Mouse (Mus musculus): ENCODE results near the gene Mapk8ip2. TPM values are rescaled to one million over a fixed set of nuclear protein-coding genes. Genes with fewer than 3 reads are reported as not detected.
"Not testable (repeated sequence)": the region's sequence is repeated elsewhere in the genome, so short reads cannot be mapped to it uniquely, and the experiment has no call there.

Gene Mapk8ip2
- polyA plus RNA-seq, 1 experiment: 99.5 TPM

DNA sequence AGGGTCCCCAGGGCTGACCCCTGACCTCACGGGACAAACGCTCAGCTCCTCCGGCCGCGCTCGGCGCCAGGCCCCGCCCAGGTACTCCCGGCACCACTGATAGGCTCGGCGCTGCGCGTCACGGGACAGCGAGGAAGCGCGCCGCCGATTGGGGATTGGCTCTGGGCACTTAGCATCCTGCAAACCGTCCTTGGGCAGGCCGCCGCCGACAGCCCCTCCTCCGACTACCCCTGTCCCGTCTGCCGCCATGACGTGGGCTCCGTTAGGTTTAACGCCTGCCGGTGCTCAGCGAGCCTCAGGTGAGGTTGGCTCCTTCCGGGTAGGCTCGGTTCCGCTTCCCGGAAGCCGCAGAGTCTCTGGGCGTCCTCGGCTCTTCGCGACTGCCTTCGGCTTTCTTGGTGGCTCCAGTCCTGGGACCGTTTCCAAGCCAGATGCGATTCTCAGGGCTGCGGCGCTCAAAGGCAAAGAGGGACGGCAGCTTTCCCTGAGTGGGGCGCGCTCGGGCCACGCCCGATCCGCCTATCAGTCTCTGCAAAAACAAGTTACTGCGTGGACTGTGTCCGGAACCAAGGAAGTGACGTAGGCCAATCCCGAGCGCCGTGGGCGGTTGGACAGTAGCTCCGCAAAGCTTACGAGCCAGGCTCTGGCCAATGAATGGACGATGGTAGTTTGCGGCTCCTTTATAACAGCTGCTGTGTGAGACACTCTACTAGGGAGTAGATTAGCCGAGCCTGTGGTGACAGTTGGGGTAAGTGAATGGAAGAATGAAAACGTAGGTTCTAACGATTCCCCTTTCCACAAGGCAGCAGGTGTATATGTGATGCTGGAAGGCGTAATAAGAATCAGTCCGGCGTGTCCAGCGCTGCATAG, 24.1 kb upstream of the Mapk8ip2 start, which contains the start of the genes C730034F03Rik, Gm44502 and Chkb:
TSS of gene C730034F03Rik (plus strand) at position 238 of the 870 bp plus-strand sequence.
TSS of gene Gm44502 (minus strand) at position 345 of the 870 bp plus-strand sequence.
TSS of gene Chkb (minus strand) at position 557 of the 870 bp plus-strand sequence.
- TF ChIP-seq CTCF (IDR thresholded peaks at IDR 0.05; ENCODE audit: borderline replicate concordance, extremely low read depth, insufficient read depth, insufficient read length) (no peak), POLR2A (IDR thresholded peaks at IDR 0.05; ENCODE audit: borderline replicate concordance, extremely low read depth, insufficient read depth, insufficient read length, poor library complexity, severe bottlenecking) (peak; percentile 41; the same call in 1 of the 2 replicates)
- peak; percentile 98 for DNase-seq (ENCODE audit: low read depth)

DNA sequence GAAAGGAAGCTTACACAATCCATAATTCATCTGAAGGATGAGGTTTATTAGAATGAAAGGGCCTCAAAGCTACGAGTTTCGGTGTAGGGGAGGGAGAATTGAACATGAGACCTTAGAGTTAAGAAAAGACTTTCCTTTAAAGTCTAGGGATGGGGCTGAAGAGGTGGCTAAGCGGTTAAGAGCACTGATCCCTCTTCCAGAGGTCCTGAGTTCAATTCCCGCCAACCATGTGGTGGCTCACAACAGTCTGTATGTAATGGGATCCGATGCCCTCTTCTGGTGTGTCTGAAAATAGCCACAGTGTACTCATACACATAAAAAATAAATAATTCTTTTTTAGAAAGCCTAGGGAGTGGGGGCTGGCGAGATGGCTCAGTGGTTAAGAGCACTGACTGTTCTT, 23.4 kb upstream of the Mapk8ip2 start:
- no peak for DNase-seq (ENCODE audit: low read depth)

DNA sequence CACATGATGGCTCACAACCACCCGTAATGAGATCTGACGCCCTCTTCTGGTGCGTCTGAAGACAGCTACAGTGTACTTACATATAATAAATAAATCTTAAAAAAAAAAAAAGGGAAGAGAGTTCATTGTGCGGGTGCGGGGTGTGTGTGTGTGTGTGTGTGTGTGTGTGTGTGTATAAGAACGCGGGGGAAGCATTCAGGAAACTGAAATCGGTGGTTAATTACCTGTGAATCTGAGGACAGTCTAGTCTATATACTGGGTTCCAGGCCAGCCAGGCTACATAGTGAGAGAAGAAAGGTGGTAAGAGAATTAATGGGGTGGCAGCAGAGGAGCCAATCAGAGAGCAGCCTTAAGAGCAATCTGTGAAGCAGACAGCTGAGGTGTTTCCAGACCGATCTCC, 22.9 kb upstream of the Mapk8ip2 start:
- not testable (repeated sequence) for DNase-seq (ENCODE audit: low read depth)

More for the DNA sequence above, 23.4 kb upstream of the Mapk8ip2 start:
- TF ChIP-seq CTCF (IDR thresholded peaks at IDR 0.05; ENCODE audit: borderline replicate concordance, extremely low read depth, insufficient read depth, insufficient read length) (0 out of 2 replicates have a peak, but pooled peaks have one; percentile 5), POLR2A (IDR thresholded peaks at IDR 0.05; ENCODE audit: borderline replicate concordance, extremely low read depth, insufficient read depth, insufficient read length, poor library complexity, severe bottlenecking) (no peak)

DNA sequence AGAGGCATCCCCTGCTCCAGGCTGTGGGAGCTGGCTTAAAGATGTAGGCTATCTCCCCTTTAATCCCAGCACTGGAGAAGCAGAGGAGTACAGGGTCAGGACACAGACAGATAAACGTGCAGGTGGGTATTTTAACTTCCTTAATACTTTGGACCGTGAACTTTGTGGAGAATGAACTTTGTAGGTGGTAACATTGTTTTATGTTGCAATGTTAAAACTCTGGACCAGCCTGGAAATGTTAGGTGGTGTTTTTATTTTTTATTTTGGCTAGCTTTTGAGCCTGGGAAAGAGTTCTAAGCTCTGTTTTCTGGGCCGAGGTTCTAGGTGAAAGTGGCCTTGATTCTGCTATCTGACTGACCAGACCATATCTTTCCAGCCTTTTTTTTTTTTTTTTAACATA, 22.4 kb upstream of the Mapk8ip2 start:
- DNase-seq (ENCODE audit: low read depth): no peak
- no peak for TF ChIP-seq POLR2A (IDR thresholded peaks at IDR 0.05; ENCODE audit: borderline replicate concordance, extremely low read depth, insufficient read depth, insufficient read length, poor library complexity, severe bottlenecking)
- no peak for TF ChIP-seq CTCF (IDR thresholded peaks at IDR 0.05; ENCODE audit: borderline replicate concordance, extremely low read depth, insufficient read depth, insufficient read length)

- DNase-seq (ENCODE audit: low read depth): no peak
- TF ChIP-seq POLR2A (IDR thresholded peaks at IDR 0.05; ENCODE audit: borderline replicate concordance, extremely low read depth, insufficient read depth, insufficient read length, poor library complexity, severe bottlenecking): no peak
Measured at GRCm38 (mm10) chr15:89431806-89432205, 21.9 kb upstream of the Mapk8ip2 start.

GRCm38 (mm10) chr15:89432946-89433345, 20.8 kb upstream of the Mapk8ip2 start:
- no peak for DNase-seq (ENCODE audit: low read depth)
- no peak for TF ChIP-seq CTCF (IDR thresholded peaks at IDR 0.05; ENCODE audit: borderline replicate concordance, extremely low read depth, insufficient read depth, insufficient read length)
- TF ChIP-seq POLR2A (IDR thresholded peaks at IDR 0.05; ENCODE audit: borderline replicate concordance, extremely low read depth, insufficient read depth, insufficient read length, poor library complexity, severe bottlenecking): no peak

DNA sequence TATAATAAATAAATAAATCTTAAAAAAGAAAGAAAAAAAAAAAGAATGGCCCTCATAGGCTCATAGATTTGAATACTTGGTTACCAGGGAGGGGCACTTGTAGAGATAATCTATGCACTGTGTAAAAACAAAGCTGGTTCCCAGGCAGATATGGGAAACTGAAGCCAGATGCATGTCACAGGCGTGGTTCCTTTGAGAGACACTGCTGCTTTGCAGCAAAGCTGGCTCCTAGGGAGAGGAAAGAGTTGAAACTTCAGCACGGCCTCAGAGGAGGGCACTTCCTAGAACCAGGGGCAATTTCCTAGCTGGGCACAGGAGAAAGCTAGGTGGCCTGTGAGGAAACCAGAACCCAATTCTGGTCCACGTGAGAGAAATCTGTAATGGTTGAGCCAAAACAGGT, 19.6 kb upstream of the Mapk8ip2 start:
- TF ChIP-seq CTCF (IDR thresholded peaks at IDR 0.05; ENCODE audit: borderline replicate concordance, extremely low read depth, insufficient read depth, insufficient read length) (no peak), POLR2A (IDR thresholded peaks at IDR 0.05; ENCODE audit: borderline replicate concordance, extremely low read depth, insufficient read depth, insufficient read length, poor library complexity, severe bottlenecking) (no peak)
- DNase-seq (ENCODE audit: low read depth): no peak

DNA sequence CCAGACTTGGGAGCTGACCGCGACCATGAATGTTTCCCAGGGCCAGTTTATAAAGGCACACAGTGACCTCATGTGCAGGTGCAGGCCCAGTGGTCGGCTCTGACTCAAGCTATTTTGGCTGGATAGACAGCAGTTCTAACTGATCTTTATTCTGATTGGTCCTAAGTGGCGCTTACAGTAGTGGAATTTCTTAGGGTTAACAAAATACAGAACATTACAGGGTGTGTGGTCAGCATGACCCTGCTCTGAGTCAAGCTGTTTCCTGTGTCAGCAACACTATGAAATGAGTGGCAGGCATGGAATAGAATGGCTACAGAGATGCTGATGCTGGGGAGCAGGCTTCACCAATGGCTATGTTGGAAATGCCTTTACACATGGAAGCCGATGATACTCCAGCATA, 17.8 kb upstream of the Mapk8ip2 start:
- no peak for DNase-seq (ENCODE audit: low read depth)
- TF ChIP-seq POLR2A (IDR thresholded peaks at IDR 0.05; ENCODE audit: borderline replicate concordance, extremely low read depth, insufficient read depth, insufficient read length, poor library complexity, severe bottlenecking): no peak

DNA sequence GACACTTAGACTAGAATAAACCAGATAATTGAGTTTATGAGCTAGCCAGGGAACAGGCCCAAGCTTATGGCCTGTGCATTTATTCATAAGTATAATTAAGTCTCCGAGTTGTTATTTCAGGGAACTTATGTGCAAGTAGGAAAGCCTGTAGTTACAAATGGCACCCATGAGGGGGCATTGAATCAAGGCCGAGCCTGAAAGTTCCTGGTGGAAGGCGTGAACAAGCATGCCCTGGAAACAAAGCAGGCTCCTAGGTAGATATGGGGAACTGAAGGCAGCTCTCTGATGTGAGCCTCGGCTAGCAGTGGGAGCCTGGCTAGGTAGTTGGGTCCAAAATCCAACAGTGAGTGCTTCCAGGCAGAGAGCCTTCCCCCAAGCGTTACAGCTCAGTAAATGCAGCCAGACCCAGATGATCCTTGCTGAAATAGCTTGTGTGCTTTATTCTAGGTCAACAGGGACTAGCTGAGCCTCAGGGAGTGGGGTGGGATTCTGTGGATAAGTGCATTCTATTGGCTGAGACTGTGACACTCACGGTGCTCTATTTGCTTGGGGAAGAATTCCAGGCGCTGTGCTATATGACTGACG, 11.1 kb upstream of the Mapk8ip2 start:
- TF ChIP-seq CTCF (IDR thresholded peaks at IDR 0.05; ENCODE audit: borderline replicate concordance, extremely low read depth, insufficient read depth, insufficient read length): peak; percentile 49; the same call in 1 of the 2 replicates
- no peak for TF ChIP-seq POLR2A (IDR thresholded peaks at IDR 0.05; ENCODE audit: borderline replicate concordance, extremely low read depth, insufficient read depth, insufficient read length, poor library complexity, severe bottlenecking)
- DNase-seq (ENCODE audit: low read depth): peak; percentile 72

- TF ChIP-seq POLR2A (IDR thresholded peaks at IDR 0.05; ENCODE audit: borderline replicate concordance, extremely low read depth, insufficient read depth, insufficient read length, poor library complexity, severe bottlenecking) (no peak), CTCF (IDR thresholded peaks at IDR 0.05; ENCODE audit: borderline replicate concordance, extremely low read depth, insufficient read depth, insufficient read length) (no peak)
- no peak for DNase-seq (ENCODE audit: low read depth)
Measured at GRCm38 (mm10) chr15:89452906-89453864, 528 bp upstream of the Mapk8ip2 start.

DNA sequence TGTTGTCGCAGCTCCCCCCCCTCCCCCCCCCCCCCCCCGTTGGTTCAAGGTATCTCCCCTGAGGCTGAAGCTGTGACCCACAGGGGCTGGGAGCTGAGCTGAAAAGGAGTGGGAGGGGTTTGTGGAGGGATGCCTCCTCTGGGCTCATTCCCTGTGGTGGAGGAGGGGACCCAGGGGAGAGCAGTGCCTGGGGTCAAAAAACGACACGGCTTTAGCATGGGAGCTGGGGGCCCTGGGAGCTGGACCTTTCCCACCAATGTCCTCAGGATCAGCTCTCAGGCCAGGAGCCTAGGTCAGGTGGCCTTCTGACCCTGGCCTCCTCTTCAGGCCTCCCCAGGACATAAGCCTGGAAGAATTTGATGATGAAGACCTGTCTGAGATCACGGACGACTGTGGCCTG, 1.1 kb downstream of the Mapk8ip2 start:
- TF ChIP-seq CTCF (IDR thresholded peaks at IDR 0.05; ENCODE audit: borderline replicate concordance, extremely low read depth, insufficient read depth, insufficient read length) (no peak), POLR2A (IDR thresholded peaks at IDR 0.05; ENCODE audit: borderline replicate concordance, extremely low read depth, insufficient read depth, insufficient read length, poor library complexity, severe bottlenecking) (no peak)
- DNase-seq (ENCODE audit: low read depth): no peak
